In genomic region chr3:54835421-54835820, GRCm38 (mm10) we compare ENCODE assay signal across 14 mouse cellular contexts. TPM values are rescaled to one million over a fixed set of nuclear protein-coding genes. Genes with fewer than 3 reads are reported as not detected.
DNase-seq lines count a peak whose midpoint lies in the region; ATAC-seq and TF ChIP-seq lines count a peak whose summit lies in the region.
"Had no signal": no experiment of that assay in that cellular context is flagged by ENCODE, and none has a peak within 500 bp of the region (broad histone marks: within the 10 kb centered on the region; RNA-seq: fewer than 3 reads in every experiment).

No protein-coding gene starts in this region.

- no peak overlapping the region for H3K9ac ChIP-seq in forebrain, postnatal 0 days
- H3K9ac ChIP-seq: kidney, embryonic 15.5 days; liver, postnatal 0 days had no signal

- H3K4me1 ChIP-seq in forebrain, postnatal 0 days (ENCODE audit: insufficient read depth) = peaks cover 5% of the 10 kb centered on the region; the same call in 1 of the 2 replicates
- H3K4me1 ChIP-seq: kidney, embryonic 15.5 days had no signal

- H3K27me3 ChIP-seq in forebrain, postnatal 0 days (ENCODE audit: insufficient read depth, low read length) = no peaks in the 10 kb centered on the region
- H3K27me3 ChIP-seq: kidney, embryonic 15.5 days had no signal

- ATAC-seq in forebrain, postnatal 0 days = peak; percentile 87
- no peak for ATAC-seq in granulocyte monocyte progenitor cell, adult 5-6 weeks (replicated peaks; ENCODE audit: poor library complexity, severe bottlenecking)
- ATAC-seq: liver, postnatal 0 days had no signal

- H3K4me3 ChIP-seq in forebrain, postnatal 0 days (ENCODE audit: low read depth, low read length) = no peak overlapping the region
- H3K4me3 ChIP-seq: kidney, embryonic 15.5 days had no signal

- H3K9me3 ChIP-seq in forebrain, postnatal 0 days (ENCODE audit: low read length) = no peaks in the 10 kb centered on the region
- H3K9me3 ChIP-seq: kidney, embryonic 15.5 days had no signal

- H3K4me2 ChIP-seq in forebrain, postnatal 0 days (ENCODE audit: low read depth) = no peak overlapping the region
- H3K4me2 ChIP-seq: heart, embryonic 11.5 days; kidney, embryonic 15.5 days had no signal

- 0 out of 2 replicates have a peak overlapping the region, but pooled peaks have one; percentile 0 for H3K27ac ChIP-seq in forebrain, postnatal 0 days (ENCODE audit: low read depth, low read length)
- H3K27ac ChIP-seq: kidney, embryonic 15.5 days; stomach, postnatal 0 days had no signal

- 34% methylated on average over 2 of the region's 2 CpGs for WGBS in forebrain, postnatal 0 days

- DNase-seq in heart, adult 11 months = peak; percentile 28
- no peak for DNase-seq in heart, adult 18-20 months
- DNase-seq in brain, adult 2 months (ENCODE audit: low read depth, low spot score) = peak; percentile 82
- peak; percentile 69 for DNase-seq in forebrain, postnatal 0 days
- DNase-seq in layer of hippocampus, postnatal 14 days (ENCODE audit: low spot score in 2 of 2) = peak; percentile 62 to 84
- no peak for DNase-seq in thymus, postnatal 4 days
- DNase-seq in adrenal gland, adult 18-20 months (ENCODE audit: low spot score in 2 of 2) = no peak
- DNase-seq: adrenal gland, adult 8-10 months; cerebellum, adult 11 months; liver, postnatal 0 days had no signal

- TF ChIP-seq CTCF in forebrain, postnatal 0 days (IDR thresholded peaks at IDR 0.05; ENCODE audit: low read depth) = no peak

- no peaks in the 10 kb centered on the region for H3K36me3 ChIP-seq in forebrain, postnatal 0 days (ENCODE audit: insufficient read depth)
- H3K36me3 ChIP-seq: kidney, embryonic 15.5 days had no signal

RNA-seq across cellular contexts. Expression of gene Rfxap, which starts 27.8 kb away (rescaled TPM):
- 10 to 100 TPM; 16.6 to 19.1 TPM for total RNA-seq in heart, adult 18-20 months (2021)
- 49.7 and 52.3 TPM in 2 replicates for total RNA-seq in forebrain, postnatal 0 days (2014; rRNA removed)
- 44.1 and 52.3 TPM in 2 replicates for polyA plus RNA-seq in forebrain, postnatal 0 days (2015; fragmentation: Nextera tagmentation; extraction: Ambion mirVana)
- 10 to 100 TPM; 56.9 to 59.2 TPM for total RNA-seq in layer of hippocampus, postnatal 14 days (2021)
- total RNA-seq in adrenal gland, adult 18-20 months (2021) = 10 to 100 TPM; 25.0 to 31.7 TPM
- total RNA-seq in granulocyte monocyte progenitor cell, adult 5-6 weeks (2014; fragmentation: Nextera tagmentation) = 10.1 and 45.6 TPM in 2 replicates
- total RNA-seq in granulocyte monocyte progenitor cell, adult 5-6 weeks (2017) = 54.7 and 56.3 TPM in 2 replicates

Comparison
In these comparisons a context has a peak if more than half of its experiments do, and no peak if none do; other contexts are left out.
1. DNase-seq: peak in heart, adult 11 months (single experiment), brain, adult 2 months (single experiment), forebrain, postnatal 0 days (single experiment) and layer of hippocampus, postnatal 14 days (2 of 2); none in heart, adult 18-20 months (0 of 2), thymus, postnatal 4 days (single experiment) and adrenal gland, adult 18-20 months (0 of 2).